Mouse (Mus musculus): ENCODE measurements around the gene Rassf3.

The Rassf3 gene

GRCm38 (mm10) chr10:121492608-121493315, 16.6 kb upstream of the Rassf3 start:
- DNase-seq (ENCODE audit: low read depth, low spot score) = no peak

DNA sequence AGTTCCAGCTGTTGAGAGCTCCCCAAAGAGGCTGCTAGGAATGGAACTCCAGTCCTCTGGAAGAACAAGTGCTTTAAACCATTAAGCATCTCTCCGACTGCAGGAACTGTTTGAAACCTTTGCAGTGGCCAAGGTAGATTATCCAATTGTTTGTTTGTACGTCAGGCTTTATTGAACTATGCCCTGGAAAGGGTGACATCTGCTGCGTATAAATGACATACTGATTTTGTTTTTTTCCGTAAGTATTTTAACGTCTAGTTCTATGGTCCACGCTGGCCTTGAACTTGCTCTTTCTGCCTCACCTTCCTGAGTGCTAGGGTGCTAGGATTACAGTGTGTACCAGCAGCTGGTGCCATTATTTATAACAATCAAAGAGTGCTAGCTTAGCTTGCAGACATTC, 13.8 kb upstream of the Rassf3 start:
- DNase-seq (ENCODE audit: low read depth, low spot score) = no peak

- DNase-seq (ENCODE audit: low read depth, low spot score) = no peak
Observed at GRCm38 (mm10) chr10:121488623-121489299, 12.6 kb upstream of the Rassf3 start.

DNA sequence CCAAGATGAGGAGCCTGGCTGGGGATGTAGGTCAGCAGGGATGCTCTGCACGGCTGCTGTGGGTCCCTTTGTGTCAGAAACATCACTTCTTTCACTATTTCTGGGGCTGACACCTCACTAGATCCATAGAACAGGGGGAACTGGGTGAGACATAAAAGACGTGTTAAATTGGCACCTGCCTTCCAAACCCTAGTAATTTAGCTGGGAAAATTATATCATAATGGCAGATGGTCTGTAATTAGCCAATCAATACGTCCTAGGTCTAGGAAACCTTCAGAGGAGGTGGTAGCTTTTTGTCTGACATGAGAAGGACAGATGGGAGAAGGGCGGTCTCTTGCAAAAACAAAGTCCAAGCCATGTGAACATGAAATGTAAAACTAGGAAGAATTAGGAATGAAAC, 11.6 kb upstream of the Rassf3 start:
- no peak for DNase-seq (ENCODE audit: low read depth, low spot score)

DNA sequence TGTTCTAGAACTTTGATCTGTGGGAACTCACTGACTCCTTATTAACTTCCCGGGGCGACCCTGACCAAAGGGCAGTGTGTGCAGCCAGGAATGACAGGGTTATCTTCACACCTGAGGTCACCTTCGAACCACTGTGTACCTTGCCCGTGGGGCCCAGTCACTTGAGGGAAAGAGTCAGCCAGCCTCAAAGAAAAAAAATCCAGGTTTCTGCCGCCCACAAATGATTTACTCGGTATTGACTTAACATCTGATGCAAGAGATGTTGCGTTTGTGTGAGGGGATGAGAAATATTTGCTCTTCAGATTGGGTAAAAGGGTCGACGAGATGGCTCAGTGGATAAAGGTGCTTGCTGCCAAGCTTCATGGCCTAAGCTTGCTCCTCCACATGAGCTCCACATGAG, 10.2 kb upstream of the Rassf3 start:
- DNase-seq (ENCODE audit: low read depth, low spot score) = no peak

GRCm38 (mm10) chr10:121483364-121483763, 7.2 kb upstream of the Rassf3 start:
- no peak for DNase-seq (ENCODE audit: low read depth, low spot score)

DNA sequence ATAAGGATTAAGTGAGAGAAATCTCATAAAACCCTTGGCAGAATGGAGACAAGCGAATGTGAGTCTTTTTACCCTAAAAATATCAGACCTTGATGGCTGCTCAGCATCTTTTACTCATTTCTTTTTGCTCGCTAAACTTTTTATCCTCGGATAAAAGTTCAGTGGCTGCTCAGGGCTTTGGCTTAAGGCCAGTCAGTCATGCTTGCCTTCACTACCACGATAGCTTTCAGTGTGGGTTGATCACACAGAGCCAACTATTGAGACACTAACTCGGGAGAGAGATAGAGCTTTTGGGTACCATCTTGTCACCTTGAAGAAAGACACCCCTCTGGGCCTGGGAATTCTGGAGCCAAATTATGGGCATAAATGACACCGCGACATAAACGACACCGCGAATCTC, 5.0 kb upstream of the Rassf3 start:
- DNase-seq (ENCODE audit: low read depth, low spot score) = no peak

DNA sequence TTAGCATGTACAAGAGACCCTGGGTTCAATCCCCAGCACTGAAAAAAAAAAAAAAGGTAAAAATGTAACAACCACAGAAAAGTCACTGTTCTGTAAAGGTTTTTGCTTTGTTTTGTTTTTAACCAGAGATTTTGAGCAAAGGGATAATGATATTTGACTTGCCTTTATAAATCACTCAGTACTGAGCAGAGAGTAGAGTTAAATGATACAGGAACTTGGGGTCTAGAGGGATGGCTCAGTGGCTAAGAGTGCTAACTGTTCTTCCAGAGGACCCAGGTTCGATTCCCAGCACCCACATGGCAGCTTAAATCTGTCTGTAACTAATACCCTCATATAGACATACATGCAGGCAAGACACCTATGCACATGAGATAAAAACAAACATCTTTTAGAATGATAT, 3.8 kb upstream of the Rassf3 start:
- no peak for DNase-seq (ENCODE audit: low read depth, low spot score)

- no peak for DNase-seq (ENCODE audit: low read depth, low spot score)
Observed at GRCm38 (mm10) chr10:121477433-121477832, 1.3 kb upstream of the Rassf3 start.

DNA sequence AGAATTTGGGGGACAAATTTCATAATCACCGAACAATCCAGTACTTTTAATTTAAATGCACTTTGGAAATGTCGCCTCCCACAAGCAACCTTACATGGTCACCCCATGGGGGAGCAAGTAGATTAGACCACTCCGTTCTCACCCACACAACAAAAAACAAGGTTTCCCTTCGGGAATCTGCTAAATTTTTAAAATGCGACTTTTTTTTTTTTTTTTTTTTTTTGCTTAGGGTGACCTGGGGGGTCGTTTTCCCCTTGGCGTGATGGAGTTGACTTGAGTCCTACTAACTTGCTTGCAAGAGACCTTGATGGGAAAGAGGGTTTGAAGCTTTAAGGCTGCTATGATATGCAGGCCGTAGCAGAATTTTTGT, 806 bp upstream of the Rassf3 start:
- DNase-seq (ENCODE audit: low read depth, low spot score) = no peak

GRCm38 (mm10) chr10:121475672-121476146, 438 bp downstream of the Rassf3 start:
- no peak for DNase-seq (ENCODE audit: low read depth, low spot score)

DNA sequence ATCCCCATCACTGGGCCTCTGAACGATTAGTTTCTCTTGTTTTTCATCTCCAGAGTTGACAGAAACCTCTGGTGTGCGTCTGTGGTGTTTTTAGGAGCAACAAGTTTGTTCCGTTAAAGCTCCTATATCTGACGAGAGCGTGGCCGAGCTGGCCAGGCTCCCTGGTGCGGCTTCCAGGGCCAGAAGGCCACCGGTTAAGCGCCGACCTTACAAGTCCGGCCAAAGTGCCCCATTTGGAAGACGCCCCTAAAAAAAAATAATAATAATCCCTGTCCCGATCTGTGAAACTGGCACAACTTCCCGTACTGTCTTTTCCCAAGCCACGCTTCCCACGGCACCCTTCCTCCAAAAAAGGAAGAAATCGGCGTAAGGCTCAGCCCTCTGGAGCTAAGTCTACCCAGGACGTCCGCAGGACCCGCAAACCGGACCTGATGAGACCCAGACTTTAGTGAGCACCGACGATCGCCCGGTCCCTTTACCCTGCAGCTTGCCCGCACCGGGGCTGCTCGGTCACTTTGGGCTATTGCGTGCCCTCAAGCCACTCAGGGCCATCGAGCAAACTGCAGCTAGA, 961 bp downstream of the Rassf3 start:
- no peak for DNase-seq (ENCODE audit: low read depth, low spot score)

DNA sequence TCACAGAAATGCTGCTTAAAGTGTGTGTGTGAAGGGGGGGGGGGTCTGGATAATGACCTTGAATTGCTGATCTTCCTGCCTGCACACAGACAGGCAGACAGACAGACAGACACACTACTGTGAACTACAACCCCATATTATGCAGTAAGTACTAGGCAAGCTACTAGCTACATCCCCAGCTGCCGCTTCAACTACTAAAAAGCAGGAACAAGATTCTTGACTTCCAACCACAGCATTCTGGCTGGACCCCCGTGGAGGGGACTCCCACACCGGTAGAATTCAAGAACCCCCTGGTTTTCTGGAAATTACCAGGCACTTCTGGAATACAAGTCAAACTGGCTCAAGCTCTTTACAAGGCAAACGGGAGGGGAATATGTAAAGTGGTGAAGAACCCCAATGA, 1.9 kb downstream of the Rassf3 start:
- no peak for DNase-seq (ENCODE audit: low read depth, low spot score)

DNA sequence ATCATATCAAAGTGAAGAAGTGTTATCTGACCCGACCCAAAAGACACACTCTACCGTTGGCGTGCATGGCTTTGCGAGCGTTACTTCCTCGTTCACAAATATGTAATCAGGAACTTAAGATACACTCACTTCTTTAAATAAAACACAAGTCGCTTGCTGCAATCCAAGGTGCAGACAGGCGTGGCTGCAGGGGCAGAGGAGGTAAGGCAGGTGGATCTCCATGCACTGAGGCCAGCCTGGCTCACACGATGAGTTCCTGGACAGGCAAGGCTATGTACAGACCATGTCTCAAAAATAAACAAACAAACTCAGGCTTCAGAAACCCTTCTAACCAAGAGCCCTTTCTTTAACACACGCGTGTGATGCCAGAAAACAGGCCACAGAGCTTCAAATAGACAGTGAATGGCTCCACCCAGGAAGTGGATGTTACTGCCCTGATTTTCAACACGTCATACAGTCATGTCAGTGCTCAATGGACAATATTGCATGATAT, 2.4 kb downstream of the Rassf3 start:
- DNase-seq (ENCODE audit: low read depth, low spot score) = no peak

DNA sequence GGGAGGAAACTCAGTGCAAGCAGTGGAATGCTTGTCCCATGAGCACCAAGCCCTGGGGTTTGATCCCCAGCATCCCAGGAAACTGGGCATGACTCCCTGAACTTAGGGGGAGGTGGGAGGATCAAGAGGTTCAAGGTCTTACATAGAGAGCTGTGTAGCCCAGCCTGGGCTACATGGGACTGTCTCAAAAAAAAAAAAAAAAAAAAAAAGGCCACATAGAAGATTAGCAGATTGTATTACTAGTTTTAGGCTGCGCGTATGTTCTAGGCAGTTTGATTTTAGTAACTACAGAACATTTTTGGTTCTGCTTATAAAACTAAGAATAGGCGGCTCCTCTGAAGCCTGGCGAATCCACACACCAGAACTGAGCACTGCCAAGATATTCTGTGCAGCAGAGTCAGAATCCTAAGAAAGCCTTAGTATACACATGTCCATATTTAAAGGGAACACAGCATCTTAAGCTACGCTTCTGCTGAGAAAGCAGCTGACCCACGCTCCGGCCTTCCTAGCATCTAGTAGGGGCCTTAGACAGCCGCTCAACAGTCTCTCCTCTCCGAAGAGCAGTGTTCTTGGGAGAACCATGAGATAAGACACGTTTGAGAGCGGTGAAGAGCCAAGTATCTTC, 3.4 kb downstream of the Rassf3 start:
- DNase-seq (ENCODE audit: low read depth, low spot score) = no peak

DNA sequence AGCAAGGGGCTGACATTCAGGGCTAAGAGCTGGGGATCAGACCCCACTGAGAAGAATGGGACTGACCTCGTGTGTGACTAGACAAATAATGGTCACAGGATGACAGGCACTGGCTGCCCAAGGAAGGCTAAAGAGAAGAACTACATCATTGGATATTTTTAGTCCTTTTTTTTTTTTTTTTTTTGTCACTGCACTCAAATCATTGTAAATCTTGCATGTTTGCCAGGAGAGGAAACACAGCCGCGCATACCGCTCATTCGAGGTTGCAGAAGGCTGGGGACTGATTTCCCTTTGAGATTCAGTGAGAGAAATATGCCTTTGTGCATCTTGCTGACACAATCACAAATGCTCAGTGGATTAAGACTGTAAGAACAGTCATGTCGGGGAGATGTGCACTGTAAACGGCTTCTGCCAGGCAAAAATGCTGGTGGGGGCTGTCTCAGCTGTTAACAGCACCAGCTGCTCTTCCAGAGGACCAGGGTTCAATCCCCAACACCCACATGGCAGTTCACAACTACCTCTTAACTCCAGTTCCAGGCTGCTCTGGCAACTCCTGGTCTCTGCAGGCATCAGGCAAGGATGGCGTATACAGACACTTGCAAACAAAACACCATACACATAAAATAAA, 4.5 kb downstream of the Rassf3 start:
- peak; percentile 54 for DNase-seq (ENCODE audit: low read depth, low spot score)

DNA sequence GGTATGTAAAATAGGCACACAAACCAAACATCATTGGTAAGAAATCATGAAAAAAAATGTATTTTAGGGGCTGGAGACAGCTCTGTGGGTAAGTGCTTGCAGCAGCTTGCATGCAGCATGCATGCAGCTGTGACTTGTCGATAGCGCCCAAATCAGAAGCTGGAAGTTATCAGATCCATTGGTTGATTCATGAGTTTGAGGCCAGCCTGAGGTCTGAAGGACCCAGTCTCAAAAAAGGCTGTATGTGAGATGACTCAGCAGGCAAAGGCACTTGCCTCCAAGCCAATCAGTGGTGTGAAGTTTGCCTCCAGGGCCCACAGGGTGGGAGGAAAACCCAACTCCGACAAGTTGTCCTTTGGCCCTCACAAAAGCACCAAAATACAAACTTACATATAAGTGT, 6.5 kb downstream of the Rassf3 start:
- DNase-seq (ENCODE audit: low read depth, low spot score) = no peak

DNA sequence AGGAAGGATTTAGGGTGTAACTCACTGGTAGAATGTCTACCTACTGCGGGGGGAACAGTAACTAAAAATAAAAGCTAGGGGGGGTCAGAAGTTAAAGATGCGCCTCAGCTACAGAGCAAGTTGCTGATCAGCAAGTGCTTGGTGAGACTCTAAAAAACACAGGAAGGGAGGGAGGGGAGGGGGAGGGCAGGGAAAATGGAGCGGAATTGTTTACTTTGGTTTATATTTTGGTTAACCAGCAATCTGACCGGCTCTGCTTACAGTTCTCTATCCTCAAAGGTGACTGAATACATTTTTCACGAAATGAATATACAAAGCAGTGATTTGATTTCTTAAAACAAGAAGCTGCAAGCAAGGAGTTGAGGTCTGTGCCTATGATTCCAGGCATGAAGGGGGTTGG, 7.2 kb downstream of the Rassf3 start:
- DNase-seq (ENCODE audit: low read depth, low spot score) = no peak

DNA sequence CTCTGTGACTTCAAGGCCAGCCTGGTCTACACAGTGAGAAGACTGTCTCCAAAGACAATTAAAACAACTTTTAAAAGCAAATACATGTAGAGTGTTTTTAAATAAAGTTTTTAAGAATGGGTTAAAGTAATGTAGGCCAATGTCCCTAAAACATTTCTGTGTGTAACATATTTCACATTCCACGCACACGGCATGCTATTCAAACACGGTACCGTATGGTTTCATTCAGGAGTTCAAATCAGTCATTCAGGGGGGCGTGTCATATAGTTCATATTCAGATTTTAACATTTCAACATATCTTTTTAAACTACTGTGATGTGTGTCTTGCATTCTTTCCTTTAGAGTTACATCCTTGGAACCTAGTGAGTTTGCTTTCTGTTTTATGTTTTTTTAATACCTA, 7.9 kb downstream of the Rassf3 start:
- DNase-seq (ENCODE audit: low read depth, low spot score) = no peak

DNA sequence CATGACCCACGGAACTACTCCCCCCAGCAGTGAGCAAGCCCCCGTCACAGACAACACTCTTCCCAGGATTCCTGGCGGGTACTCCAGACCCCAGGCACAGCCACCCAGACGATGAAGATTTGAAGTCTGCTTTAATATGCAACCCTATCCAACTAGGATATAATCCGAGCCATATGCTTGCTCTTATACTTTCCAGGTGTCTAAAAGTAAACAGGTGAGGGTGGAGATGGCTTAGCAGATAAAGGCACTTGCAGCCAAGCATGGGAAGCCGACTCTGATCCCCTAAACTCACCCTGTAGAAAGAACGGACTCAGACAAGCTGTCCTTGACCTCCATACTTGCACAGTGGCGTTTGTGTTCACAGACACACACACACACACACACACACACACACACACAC, 8.4 kb downstream of the Rassf3 start:
- no peak for DNase-seq (ENCODE audit: low read depth, low spot score)

DNA sequence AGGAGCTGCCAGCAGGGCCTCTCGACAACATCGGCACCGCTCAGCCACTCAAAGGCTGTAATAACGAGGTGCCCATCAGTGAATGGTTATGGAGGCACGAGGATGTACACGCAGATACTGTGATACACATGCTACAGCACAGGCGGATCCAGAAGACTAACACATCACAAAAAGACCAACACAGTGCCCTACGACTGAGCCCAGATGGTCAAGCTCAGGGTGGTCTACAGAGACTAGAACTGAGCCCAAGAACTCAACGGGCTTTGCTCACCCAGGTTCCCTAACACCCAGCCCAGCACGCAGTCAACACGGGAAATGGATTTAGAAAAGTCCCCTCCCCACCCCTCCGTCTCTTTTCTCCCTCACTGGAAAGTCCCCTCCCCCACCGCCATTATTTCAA, 9.1 kb downstream of the Rassf3 start:
- DNase-seq (ENCODE audit: low read depth, low spot score) = no peak

GRCm38 (mm10) chr10:121465033-121465432, 11.1 kb downstream of the Rassf3 start:
- no peak for DNase-seq (ENCODE audit: low read depth, low spot score)

Data from brain, embryonic 18.5 days (tissue).